Mouse (Mus musculus) adrenal gland, postnatal 36 days (tissue): ENCODE data around the gene Hmgxb4. TPM values are rescaled to one million over a fixed set of nuclear protein-coding genes. Genes with fewer than 3 reads are reported as not detected.
A peak's percentile ranks its signal among the peaks of the same experiment; 100 is the strongest.
"Not testable (repeated sequence)": the region's sequence is repeated elsewhere in the genome, so short reads cannot be mapped to it uniquely, and the experiment has no call there.

Source experiments
- DNase-seq, 2 experiments: peaks; one replicate each; pipeline ENCODE4 v3.0.0; 2021; ENCODE audit warnings: mixed read lengths in 1 of 2
- long read RNA-seq, 2 experiments: library from polyadenylated mRNA; stranded (forward); transcript quantifications; one replicate each; pipeline ENCODE4 v2.0.0; 2021; ENCODE audit warnings: borderline sequencing depth in 2 of 2
- total RNA-seq, 2 experiments: library from RNA; stranded (reverse); gene quantifications; 2 replicates each; pipeline ENCODE4 v1.2.3; 2021

The Hmgxb4 gene
- total RNA-seq, result 10 to 100 TPM; 19.0 to 24.1 TPM
- long read RNA-seq, experiment 1, partial matches to known transcripts, result 5 of 10 reads
- long read RNA-seq, experiment 1, other reads (novel, unspliced or antisense), result 5 of 10 reads
- long read RNA-seq, experiment 2, full-length matches to known transcripts, result 2 of 3 reads
- long read RNA-seq, experiment 2, partial matches to known transcripts, result 0 of 3 reads
- long read RNA-seq, experiment 2, other reads (novel, unspliced or antisense), result 1 of 3 reads

- DNase-seq, result no peak
Measured at GRCm38 (mm10) chr8:74993081-74993474, at the start of gene Hmgxb4. Hmgxb4 (plus strand) TSS chr8:74993356.

DNA sequence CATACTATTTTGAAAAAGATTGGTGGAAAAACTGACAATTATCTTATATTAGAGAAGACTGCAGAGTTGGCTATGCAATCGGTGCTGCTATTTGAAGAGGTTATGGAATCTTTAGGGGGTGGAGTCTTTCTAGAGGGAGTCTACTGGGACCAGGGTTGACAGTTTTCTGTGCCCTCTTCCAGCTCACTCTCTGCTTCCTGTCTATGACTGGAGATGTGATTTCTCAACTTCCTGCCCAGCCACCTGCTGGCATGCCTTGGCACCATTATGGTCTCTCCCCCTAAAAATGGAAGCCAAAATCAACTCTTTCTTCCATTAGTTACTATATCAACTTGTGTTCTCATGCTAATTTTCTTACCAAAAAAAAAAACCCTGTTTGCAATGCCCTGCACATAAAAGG, 43.7 kb upstream of the Hmgxb4 start:
- no peak for DNase-seq

GRCm38 (mm10) chr8:74963983-74964382, 29.2 kb upstream of the Hmgxb4 start:
- DNase-seq, result no peak

DNA sequence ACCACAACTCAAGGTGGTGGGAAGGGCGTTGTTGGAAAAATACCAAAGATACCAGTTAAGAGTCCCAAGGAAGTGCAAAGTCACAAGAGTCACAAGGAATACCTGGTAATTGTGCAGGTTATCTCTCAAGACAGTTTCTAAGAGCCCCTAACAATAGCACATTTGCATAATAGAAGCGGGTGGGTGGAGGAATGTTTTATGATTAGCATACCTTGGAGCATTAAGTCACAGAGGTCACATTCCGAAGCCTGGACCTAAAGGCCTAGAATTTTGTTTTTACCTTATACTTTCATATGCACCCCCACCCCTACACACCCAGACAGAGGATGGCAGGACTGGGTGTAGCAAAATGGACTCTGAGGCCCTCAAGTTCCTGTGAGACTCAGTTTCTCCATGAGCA, 22.9 kb upstream of the Hmgxb4 start:
- DNase-seq, result not testable (repeated sequence)

DNA sequence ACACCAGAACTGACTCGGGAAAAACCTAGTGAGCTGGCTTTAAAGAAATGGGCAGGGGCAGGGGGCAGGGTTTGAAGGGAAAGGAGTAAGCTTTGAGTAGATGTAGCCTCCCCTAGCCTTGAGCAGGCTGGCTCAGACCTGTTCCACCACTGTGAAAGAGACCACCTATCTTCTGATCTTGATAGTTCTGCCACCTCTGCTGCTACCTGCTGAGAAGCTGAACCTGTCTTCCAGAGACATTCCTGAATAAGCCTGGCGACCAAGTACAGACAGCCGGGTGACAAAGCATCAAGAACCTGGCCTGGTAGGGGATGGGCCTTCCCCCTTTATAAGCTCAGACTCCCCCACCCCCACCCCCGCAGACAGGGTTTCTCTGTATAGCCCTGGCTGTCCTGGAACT, 21.5 kb upstream of the Hmgxb4 start:
- DNase-seq, result no peak

DNA sequence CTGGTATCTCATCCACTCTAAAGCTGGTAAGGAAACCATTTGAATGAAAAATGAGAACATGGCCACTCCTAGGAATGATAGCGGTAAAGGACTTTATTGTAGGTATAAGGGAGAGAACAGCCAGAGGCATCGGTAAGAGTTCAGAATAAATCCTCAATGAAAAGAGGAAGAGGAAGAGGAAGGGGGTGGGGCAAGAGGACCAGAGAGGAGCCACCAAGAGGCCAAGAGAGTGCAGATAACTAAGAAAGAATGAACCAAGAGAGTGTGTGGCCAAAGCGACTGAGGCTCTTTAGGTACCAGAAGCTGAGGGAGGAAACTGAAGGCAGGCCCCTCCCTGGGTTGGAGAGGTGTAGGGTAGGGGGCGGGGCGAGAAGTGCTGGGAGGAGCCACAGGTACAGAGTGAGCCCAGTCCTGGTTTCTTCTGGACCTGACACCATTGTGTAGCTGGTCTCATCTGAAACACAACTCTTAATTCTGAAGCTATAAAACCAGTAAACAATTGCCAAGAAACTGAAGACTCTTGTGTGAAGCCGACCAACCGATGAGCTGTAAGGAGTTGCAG, 20.8 kb upstream of the Hmgxb4 start:
- no peak for DNase-seq

DNA sequence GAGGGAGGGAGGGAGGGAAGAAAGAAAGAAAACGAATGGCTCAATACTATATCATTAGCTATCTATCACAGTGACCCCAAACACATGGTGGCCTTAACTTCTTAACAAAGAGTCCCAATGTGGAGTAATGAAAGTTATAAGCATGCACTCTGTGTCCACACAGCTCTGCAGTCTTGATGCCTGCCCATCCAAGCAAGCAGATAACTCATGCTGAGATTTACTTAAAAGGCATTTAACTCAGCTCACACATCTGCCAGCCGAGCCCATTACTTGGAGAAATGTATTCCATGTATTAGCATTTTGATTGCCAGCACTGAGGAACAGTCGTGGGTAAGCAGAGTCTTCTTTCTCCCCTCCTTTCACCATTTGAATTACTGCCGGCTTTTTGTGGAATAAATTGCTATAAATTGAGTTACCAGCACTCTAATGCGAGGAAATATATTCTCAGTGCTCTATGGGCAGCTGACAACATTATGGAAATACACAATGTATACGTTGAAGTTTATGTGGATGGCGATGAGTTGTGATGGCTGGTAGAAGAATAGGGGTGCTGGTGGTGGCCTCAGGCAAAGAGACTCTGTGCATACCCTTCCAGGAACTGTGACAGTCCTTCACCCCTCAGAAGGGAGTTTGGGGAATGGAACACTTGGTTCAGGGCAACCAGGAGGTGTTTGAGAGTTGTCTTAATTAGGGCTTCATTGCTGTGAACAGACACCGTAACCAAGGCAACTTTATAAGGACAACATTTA, 19.9 kb upstream of the Hmgxb4 start:
- DNase-seq, result no peak

DNA sequence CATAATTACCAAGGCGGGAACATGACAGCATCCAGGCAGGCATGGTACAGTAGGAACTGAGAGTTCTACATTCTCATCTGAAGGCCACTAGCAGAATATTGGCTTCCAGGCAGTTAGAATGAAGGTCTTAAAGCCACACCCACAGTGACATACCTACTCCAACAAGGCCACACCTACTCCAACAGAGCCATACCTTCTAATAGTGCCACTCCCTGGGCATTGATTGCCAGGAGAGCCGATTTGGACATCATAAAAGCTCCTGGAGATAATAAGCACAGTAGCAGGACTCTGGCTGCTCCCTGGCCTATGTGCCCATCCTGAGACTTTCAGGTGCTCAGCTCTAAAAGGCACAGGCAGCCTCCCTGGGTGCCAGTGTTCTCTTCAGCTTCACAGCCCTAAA, 19.3 kb upstream of the Hmgxb4 start:
- DNase-seq, result no peak

DNA sequence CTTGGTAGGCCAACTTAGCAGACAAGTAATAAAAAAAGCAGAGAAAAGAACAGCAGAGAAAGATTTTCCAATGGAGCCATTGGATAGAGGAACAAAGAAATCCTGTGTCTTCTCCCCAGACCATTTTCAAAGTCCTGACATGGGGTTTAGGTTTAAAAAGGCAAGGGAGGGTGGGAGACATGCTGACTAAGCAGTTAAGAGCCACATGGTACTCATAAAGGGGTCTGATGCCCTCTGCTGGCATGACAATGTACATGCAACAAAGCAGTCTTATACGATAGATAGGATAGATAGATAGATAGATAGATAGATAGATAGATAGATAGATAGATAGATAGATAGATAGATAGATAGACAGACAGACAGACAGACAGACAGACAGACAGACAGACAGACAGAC, 15.7 kb upstream of the Hmgxb4 start:
- DNase-seq, result peak in 1 of 2 experiments; percentile 20

GRCm38 (mm10) chr8:74980060-74980710, 13.0 kb upstream of the Hmgxb4 start:
- DNase-seq, result no peak

- peak; percentile 57 to 77 for DNase-seq
Measured at GRCm38 (mm10) chr8:74980711-74981062, 12.5 kb upstream of the Hmgxb4 start.

GRCm38 (mm10) chr8:74981809-74982208, 11.3 kb upstream of the Hmgxb4 start:
- no peak for DNase-seq

DNA sequence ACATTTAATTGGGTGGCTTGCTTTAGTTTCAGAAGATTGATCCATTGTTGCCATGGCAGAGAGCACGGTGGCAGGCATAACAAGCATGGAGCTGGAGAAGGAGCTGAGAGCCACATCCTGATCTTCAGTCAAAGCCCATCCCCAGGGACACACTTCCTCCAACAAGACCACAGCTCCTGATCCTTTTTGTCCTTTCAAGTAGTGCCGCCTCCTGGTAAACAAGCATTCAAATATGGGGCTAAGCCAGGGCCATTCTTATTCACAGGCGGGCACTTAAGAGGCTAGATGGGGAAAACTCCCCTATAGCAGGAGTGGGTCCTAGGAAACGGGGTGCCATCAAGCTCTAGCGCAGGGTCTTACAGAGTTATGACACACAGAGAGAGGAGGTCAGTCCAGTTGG, 5.7 kb upstream of the Hmgxb4 start:
- no peak for DNase-seq

GRCm38 (mm10) chr8:74990021-74990420, 3.1 kb upstream of the Hmgxb4 start:
- DNase-seq, result peak; percentile 61 to 66

GRCm38 (mm10) chr8:74993475-74994451, 607 bp downstream of the Hmgxb4 start:
- DNase-seq, result peak; percentile 88 to 90

- no peak for DNase-seq
Measured at GRCm38 (mm10) chr8:74994540-74994939, 1.4 kb downstream of the Hmgxb4 start.

DNA sequence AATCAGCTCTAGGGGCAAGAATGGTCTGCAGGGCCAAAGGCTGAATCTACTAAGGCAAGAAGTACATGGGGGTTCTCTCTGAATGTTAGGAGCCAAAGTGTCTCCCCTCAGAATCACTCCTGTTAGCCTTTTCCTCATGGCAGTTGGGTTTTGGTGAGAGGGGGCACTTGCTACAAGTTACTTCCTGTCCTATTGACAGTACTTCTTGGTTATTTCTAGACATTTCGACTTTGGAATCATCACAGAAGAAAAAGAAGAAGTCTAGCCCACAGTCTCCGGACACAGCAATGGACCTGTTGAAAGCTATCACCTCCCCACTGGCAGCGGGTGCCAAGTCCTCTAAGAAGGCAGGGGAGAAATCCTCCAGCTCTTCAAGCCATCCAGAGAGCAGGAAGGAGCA, 7.3 kb downstream of the Hmgxb4 start:
- no peak for DNase-seq

DNA sequence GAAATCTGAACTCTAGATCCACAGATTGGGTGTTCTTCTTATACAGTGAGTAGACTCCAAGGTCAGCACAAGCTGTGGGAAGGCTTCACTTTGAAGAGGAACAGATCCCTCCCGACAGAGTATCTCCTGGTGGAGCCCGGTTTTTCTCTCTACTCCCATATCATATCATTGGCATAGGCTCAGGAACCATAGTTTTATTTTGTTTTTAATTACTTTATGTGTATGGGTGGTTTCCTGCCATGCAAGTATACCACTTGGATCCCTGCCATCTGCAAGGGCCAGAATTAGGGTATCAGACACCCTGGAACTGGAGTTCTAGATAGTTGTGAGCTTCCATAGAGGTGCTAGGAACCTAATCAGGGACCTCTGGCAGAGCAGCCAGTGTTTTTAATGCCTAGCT, 15.7 kb downstream of the Hmgxb4 start:
- no peak for DNase-seq

DNA sequence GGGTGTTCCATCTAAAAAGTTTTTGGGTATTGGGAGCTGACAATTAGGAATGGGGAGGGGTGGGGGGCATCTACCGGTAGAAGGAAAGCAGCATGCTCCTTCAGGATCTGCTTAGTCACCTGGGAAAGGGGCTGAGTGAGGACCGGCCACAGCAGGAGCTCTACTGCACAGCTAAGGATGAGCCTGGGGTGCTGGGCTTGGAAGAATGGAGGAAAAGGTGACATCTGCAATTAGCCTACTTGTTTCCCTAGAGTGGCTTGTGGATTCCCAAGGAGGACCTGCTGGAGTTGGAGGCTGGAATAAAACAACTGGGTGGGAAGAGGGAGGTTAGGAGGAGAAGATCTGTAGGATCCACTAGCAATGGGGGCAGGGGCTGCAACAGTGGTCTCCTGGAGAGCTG, 20.4 kb downstream of the Hmgxb4 start:
- DNase-seq, result no peak

- DNase-seq, result no peak
Measured at GRCm38 (mm10) chr8:75013964-75014363, 20.8 kb downstream of the Hmgxb4 start.

DNA sequence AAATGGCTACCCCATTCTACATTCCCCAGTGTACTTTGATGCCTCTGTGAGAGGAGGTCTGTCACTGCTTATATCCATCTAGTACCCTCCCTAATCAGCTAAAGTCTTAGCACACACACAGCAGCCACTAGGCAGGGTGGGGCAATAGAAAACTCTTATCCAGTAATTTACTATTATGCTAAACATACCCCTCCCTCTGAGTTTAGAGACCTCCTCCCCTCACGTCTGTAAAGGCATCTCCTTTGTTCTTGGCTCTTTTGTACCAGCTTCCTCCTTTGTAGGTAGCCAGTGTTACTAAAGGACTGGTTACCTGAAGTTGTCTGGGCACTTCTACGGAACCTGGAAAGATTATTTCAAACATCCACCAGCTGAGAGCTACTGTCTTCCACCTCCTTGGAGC, 22.8 kb downstream of the Hmgxb4 start:
- DNase-seq, result no peak

GRCm38 (mm10) chr8:75016422-75016821, 23.3 kb downstream of the Hmgxb4 start:
- no peak for DNase-seq
